Comparison of ENCODE assay signal across 21 mouse cellular contexts in the genomic region with DNA sequence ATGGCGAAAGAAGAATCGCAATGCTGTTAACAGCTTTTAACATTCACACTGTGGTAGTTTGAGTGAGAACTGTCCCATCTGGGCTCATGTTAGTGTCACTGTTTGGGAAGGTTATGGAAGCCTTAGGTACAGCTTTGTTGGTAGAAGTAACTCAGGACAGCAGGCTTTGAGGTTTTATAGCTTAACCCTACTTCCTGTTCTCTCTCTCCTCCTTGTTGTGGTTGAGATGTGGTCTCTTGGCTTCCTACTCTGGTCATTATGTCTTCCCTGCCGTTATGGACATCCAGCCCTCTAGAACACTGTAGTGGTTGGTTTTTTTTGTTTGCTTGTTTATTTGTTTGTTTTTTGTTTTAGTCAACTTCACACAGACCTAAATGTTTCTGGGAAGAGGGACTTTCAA. TPM values are rescaled to one million over a fixed set of nuclear protein-coding genes. Genes with fewer than 3 reads are reported as not detected.
DNase-seq lines count a peak whose midpoint lies in the region; TF ChIP-seq lines count a peak whose summit lies in the region.
"Had no signal": no experiment of that assay in that cellular context is flagged by ENCODE, and none has a peak within 500 bp of the region (broad histone marks: within the 10 kb centered on the region; RNA-seq: fewer than 3 reads in every experiment).

No protein-coding gene starts in this region.

- H3K4me1 ChIP-seq in MEL (ENCODE audit: control insufficient read depth in 1 of 2, insufficient read depth in 2 of 2, low read length in 2 of 2) = peaks cover 2 to 4% of the 10 kb centered on the region in 2 experiments; a peak in 2 of 4 replicates

- no peak for TF ChIP-seq POLR2A in MEL (IDR thresholded peaks at IDR 0.05; ENCODE audit: control insufficient read depth in 1 of 2, insufficient read depth in 1 of 2, low read depth in 1 of 2, low read length in 2 of 2, poor library complexity in 1 of 2)

- peaks cover 0 to 2% of the 10 kb centered on the region in 2 experiments; a peak in 1 of 4 replicates for H3K27me3 ChIP-seq in MEL (ENCODE audit: control insufficient read depth in 1 of 2, insufficient read depth in 2 of 2, low read length in 2 of 2)
- H3K27me3 ChIP-seq: forebrain, embryonic 15.5 days; hindbrain, embryonic 12.5 days; neural tube, embryonic 12.5 days had no signal

- H3K9me3 ChIP-seq in MEL (replicated peaks; ENCODE audit: insufficient read depth, low read length) = no peaks in the 10 kb centered on the region
- H3K9me3 ChIP-seq: forebrain, embryonic 15.5 days; hindbrain, embryonic 12.5 days; neural tube, embryonic 12.5 days had no signal

- no peak for TF ChIP-seq EP300 in MEL (IDR thresholded peaks at IDR 0.05; ENCODE audit: low read depth in 1 of 2, low read length in 2 of 2)

- no peak overlapping the region for H3K4me3 ChIP-seq in MEL (ENCODE audit: control insufficient read depth in 1 of 2, insufficient read depth in 1 of 2, low read depth in 2 of 2, low read length in 2 of 2)
- H3K4me3 ChIP-seq: forebrain, embryonic 15.5 days; hindbrain, embryonic 12.5 days; neural tube, embryonic 12.5 days had no signal

- peak; percentile 92 for DNase-seq in 416B (ENCODE audit: low read depth)
- peak; percentile 29 for DNase-seq in MEL (ENCODE audit: low read depth, low spot score)
- peak; percentile 45 for DNase-seq in induced T-regulatory cell, adult 2 months (ENCODE audit: low read depth)
- peak; percentile 35 for DNase-seq in naive thymus-derived CD4-positive, alpha-beta T cell, adult 2 months (ENCODE audit: low read depth)
- no peak for DNase-seq in right cerebral cortex, adult 2 months (ENCODE audit: low spot score in 2 of 2)
- DNase-seq in thymus, postnatal 25 days = no peak
- no peak for DNase-seq in cerebellum, adult 8-10 months
- DNase-seq: embryo, embryonic 11 days; gastrocnemius, postnatal 36 days; heart, postnatal 10 days; kidney, adult 9 months; kidney, postnatal 36 days; liver; liver, postnatal 0 days; lung, postnatal 14 days; right cerebral cortex, adult 18-20 months; spleen, adult 18-20 months; thymus, adult 2 months had no signal

- TF ChIP-seq RAD21 in MEL (IDR thresholded peaks at IDR 0.05; ENCODE audit: low read depth, low read length) = no peak

- no peak for TF ChIP-seq CTCF in MEL (IDR thresholded peaks at IDR 0.05 in 2 of 3, conservative IDR thresholded peaks at IDR 0.05 in 1 of 3; ENCODE audit: control insufficient read depth in 1 of 3, insufficient read depth in 1 of 3, low read depth in 2 of 3, low read length in 3 of 3, poor library complexity in 1 of 3, severe bottlenecking in 1 of 3)

- no peak overlapping the region for H3K9ac ChIP-seq in MEL (ENCODE audit: control insufficient read depth, low read depth, low read length, poor library complexity, severe bottlenecking)
- H3K9ac ChIP-seq: forebrain, embryonic 15.5 days; hindbrain, embryonic 12.5 days; liver, postnatal 0 days; neural tube, embryonic 12.5 days had no signal

- H3K27ac ChIP-seq in MEL (ENCODE audit: control insufficient read depth, low read depth, low read length) = no peak overlapping the region
- H3K27ac ChIP-seq: forebrain, embryonic 15.5 days; hindbrain, embryonic 12.5 days; neural tube, embryonic 12.5 days had no signal

- H3K79me2 ChIP-seq in MEL (ENCODE audit: control insufficient read depth, insufficient read depth, low read length, poor library complexity) = no peaks in the 10 kb centered on the region

- no peaks in the 10 kb centered on the region; a peak in 1 of 4 replicates for H3K36me3 ChIP-seq in MEL (ENCODE audit: control insufficient read depth in 1 of 2, insufficient read depth in 2 of 2, low read length in 2 of 2)
- H3K36me3 ChIP-seq: forebrain, embryonic 15.5 days; hindbrain, embryonic 12.5 days; neural tube, embryonic 12.5 days had no signal

TF ChIP-seq in MEL, 35 proteins besides CTCF, POLR2A, EP300 and RAD21:
- TF ChIP-seq SIN3A (IDR thresholded peaks at IDR 0.05; ENCODE audit: low read length) = no peak
TF ChIP-seq in MEL: peak in this region for 0.

RNA-seq across cellular contexts. Expression of a gene that starts 18.8 kb away (rescaled TPM):
- total RNA-seq in MEL (2012; rRNA removed) = 95.2 and 104 TPM in 2 replicates
- 100 to 1,000 TPM in 1 of 2 experiments, not detected in 1; 104 TPM for polyA plus RNA-seq in MEL (2012; ENCODE audit: insufficient read depth in 1 of 2, insufficient read length in 2 of 2, low read depth in 1 of 2, low replicate concordance in 2 of 2, missing spikeins in 1 of 2)

Comparison
In these comparisons a context has a peak if more than half of its experiments do, and no peak if none do; other contexts are left out.
1. DNase-seq: peak in 416B (single experiment), MEL (single experiment), induced T-regulatory cell, adult 2 months (single experiment) and naive thymus-derived CD4-positive, alpha-beta T cell, adult 2 months (single experiment); none in right cerebral cortex, adult 2 months (0 of 2), thymus, postnatal 25 days (single experiment) and cerebellum, adult 8-10 months (single experiment).